Mouse (Mus musculus): ENCODE data around the gene Gm49325.

DNA sequence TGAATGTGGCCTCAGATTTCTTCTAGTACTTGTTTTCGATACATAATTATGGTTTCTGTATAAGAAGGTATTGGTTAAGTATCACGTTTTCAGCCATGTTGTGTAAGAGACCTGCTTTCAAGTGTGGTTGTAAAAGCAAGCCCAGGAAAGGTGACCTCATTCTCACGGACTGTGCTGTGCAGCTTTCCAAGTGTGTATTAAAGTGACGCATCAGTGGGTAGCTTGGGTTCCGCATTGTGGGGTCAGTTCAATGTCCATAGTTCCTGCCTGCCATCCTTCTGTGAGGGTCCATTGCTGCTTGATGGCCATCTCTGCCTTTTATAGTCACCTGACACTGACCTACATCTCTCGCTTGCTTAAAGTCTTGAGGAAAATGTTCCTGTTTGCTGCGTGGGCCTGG is 10.9 kb downstream of the Gm49325 start:
- no peak for TF ChIP-seq CTCF (IDR thresholded peaks at IDR 0.05; ENCODE audit: extremely low read depth, insufficient read length, insufficient replicate concordance, low read depth, low read length)
- TF ChIP-seq POLR2A (IDR thresholded peaks at IDR 0.05; ENCODE audit: low read depth, low read length) = no peak

Measured in small intestine, adult 2 months (tissue).